Mouse (Mus musculus): ENCODE data around the gene Utp11.
A peak's percentile ranks its signal among the peaks of the same experiment; 100 is the strongest.

The Utp11 gene

GRCm38 (mm10) chr4:124704797-124705474, 11.5 kb upstream of the Utp11 start:
- peak in 1 of 2 experiments; percentile 27 for DNase-seq (ENCODE audit: low spot score in 2 of 2)

DNA sequence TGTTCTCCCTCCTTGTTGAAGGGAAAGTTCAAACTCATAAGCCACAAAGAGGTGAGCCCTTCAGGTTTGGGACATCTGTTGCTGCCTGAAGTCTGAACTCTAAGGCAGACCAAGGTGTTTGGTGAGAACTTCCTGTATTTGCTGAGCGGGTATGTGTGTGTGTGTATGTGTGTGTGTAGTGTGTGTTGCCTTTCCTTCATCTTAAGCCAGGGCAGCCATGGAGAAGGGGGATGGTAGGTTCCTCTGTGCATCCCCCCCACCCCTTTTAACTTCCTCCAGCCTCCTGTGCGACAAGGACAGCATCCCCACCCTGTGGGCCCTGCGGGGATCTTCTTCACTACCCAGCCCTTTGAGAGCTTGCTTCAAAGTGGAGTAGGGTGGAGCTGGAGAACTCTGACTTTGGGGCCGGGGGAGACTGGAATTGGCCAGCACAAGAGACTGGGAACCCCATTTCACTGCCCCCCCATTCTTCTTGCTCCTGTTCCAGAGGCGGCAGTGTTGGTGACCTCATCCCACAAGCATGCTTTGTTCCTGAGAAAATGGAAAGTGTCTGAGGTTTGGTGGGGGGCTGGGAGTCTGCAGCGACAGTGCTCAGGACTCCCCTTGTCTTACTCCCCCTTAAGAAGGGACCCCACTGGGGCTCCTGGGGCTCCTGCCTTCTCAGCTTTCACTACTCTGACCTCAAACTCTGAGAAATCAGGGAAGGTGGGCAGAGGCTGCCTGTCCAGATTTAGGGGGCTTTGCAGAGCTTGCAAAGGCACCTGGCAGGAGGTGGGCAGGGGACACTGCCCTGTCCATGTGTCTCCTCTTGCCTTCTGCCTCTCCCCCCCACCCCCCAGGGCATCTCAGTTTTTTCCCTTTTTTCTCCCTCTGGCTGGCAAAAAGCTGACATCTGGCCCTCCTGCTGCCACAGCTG, 10.7 kb upstream of the Utp11 start:
- DNase-seq (ENCODE audit: low spot score in 2 of 2): peak; percentile 47 to 52

- DNase-seq (ENCODE audit: low spot score in 2 of 2): no peak
Measured at GRCm38 (mm10) chr4:124703406-124703805, 10.0 kb upstream of the Utp11 start.

DNA sequence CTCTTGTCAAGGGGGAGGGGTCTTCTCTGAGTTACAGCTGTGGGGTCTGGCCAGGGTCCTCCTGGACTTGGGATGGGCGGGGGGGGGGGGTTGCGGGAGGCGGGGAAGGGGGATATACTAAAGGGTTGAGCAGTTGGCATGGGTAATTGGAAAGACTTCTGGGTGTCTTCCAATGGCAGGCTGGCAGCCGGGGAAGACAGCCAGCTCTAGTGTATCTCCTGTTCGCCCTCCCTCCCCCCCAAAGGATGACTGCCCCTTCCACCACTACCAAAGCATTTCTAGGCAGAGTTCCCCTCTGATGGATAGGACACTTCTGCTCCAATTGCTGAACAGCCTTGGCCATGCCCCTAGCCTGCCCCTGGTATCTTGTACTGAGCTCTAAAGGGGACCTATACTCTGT, 8.5 kb upstream of the Utp11 start:
- DNase-seq (ENCODE audit: low spot score in 2 of 2): no peak

GRCm38 (mm10) chr4:124701052-124701845, 7.8 kb upstream of the Utp11 start:
- peak in 1 of 2 experiments; percentile 33 for DNase-seq (ENCODE audit: low spot score in 2 of 2)

- peak; percentile 60 to 66 for DNase-seq (ENCODE audit: low spot score in 2 of 2)
Measured at GRCm38 (mm10) chr4:124700248-124700971, 7.0 kb upstream of the Utp11 start, which contains the start of gene Fhl3. Fhl3 (plus strand) TSS chr4:124700701.

DNA sequence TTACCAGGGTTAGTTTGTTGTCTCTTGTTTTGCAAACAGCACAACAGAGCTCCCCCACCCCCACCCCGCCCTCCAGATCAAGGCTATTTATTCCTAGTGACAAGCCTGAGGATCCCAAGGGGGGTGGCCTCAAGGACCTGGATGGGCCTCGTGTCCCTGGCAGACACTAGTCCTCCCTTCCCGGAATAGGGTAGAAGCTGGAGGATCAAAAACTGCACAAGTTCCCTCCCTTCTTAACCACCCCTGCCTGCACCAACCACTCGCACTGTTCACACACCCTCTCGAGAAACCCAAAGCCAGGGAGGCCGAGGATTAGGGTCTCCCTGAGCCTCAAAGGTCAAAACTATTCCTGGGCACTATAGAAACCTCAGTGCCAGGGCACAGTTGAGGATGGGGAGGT, 6.4 kb upstream of the Utp11 start:
- no peak for DNase-seq (ENCODE audit: low spot score in 2 of 2)

DNA sequence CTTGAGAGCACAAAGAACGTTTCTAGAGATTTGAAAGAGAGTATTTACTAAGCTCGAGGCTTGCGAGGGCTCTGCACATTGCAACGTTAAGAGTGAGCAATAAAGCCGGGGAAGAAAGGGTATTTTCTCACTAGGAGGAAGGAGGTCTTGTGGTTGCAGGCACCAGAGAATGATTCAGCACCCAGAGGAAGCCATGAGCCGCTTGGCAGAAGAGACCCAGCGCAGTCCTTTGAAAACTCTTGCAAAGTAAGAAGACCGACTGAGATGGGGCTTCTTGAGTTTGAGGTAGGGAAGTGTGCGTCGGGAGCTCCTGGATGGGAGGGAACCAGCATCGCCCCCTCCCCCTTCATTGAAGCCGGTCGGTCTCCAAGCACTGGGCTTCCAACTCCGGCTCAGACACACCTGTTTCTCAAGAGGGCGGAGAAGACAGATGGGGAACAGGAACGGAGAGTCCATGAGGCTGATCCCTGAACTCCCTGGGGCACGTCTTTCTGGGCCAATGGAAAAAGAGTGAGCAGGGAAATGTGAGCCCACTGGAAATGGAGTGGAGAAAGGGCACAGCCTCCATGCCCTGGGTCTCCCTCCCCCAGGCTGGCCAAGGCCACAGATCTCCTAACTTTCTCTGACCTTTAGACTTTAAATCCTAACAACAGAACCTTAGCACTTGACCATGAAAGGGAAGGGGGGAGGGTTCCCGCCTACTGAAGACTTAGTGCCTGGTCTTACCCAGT, 2.6 kb upstream of the Utp11 start:
- peak in 1 of 2 experiments; percentile 47 for DNase-seq (ENCODE audit: low spot score in 2 of 2)

DNA sequence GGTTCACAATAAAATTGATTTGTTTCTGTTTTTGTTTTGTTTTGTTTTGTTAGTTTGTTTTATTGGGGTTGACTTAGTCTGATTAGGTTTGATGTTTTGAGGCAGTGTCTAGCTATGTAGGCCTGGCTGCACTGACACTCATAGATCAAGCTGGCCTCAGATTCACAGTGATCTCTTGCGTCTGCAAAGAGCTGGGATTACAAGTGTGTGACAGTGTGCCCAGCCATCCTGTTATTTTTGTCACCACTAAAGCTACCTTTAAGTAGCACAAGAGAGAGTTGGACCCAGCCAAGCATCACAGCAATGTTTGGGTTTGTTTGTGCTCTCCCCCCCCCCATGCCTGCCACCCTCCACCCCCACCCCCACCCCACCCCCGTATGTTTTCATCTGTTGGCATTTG, 1.2 kb upstream of the Utp11 start:
- DNase-seq (ENCODE audit: low spot score in 2 of 2): no peak

- no peak for DNase-seq (ENCODE audit: low spot score in 2 of 2)
Measured at GRCm38 (mm10) chr4:124692416-124692861, 961 bp downstream of the Utp11 start.

- no peak for DNase-seq (ENCODE audit: low spot score in 2 of 2)
Measured at GRCm38 (mm10) chr4:124691455-124691854, 1.9 kb downstream of the Utp11 start.

DNA sequence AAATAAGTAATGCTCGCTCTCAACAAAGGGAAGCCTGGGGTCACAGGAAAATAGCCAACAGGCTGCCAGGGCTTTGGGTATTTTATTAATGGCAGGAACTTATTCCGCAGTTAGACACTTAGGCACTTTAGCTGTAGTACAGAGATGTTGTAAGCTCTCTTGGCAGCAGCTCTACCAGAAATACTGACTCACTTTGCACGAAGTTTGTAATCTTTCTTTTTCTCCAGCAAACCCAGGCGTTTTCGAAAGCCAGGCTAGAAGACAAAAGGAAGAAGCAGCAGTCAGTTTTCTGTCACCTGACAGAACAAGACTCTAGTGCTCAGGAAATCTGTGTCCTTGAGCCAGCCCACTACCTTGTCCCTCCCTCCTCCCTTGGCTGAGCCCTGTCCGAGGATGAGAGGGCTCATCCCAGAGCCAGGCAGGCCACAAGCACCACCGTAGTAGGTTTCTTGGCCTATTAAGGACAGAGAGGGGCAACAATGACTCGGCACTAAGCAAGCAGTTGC, 7.5 kb downstream of the Utp11 start:
- no peak for DNase-seq (ENCODE audit: low spot score in 2 of 2)

GRCm38 (mm10) chr4:124685453-124685852, 7.9 kb downstream of the Utp11 start:
- DNase-seq (ENCODE audit: low spot score in 2 of 2): no peak

GRCm38 (mm10) chr4:124685004-124685403, 8.4 kb downstream of the Utp11 start:
- no peak for DNase-seq (ENCODE audit: low spot score in 2 of 2)

DNA sequence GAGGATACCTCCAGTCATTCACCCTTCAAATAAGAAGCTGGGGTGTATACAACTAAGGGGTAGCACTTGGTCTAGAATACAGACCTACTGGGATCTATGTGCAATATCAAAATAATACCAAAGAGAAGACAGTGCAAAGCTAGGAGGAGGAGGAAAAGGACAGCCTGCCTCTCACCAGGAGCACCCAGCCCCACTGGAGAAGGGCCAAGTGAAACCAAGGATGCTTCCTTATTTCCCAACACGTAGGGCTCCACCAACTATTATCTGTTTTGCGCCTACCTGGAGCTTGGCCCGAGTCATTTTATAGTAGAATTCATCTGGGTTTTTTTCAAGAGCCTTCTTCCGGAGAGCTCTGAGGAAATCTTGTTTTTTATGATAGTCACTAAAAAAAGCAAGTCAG, 9.9 kb downstream of the Utp11 start:
- no peak for DNase-seq (ENCODE audit: low spot score in 2 of 2)

DNA sequence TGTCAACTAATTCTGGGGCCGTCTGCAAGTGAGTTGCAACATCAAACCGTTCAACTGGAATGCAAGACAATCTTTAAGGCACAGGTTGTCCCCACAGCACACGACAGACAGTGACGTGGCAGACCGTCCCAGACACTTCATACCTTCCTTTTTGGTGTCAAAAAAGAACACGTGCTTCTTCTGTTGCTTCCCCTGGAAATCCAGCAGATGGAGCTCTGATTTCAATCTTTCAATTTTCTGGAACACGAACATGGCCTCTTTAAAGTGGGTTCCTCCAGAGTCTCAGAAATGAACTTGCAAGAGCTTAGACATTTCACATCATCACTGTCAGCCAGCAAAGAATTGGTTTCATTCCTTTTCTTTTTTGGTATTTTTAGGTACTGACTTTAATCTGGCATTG, 11.1 kb downstream of the Utp11 start:
- DNase-seq (ENCODE audit: low spot score in 2 of 2): no peak

DNA sequence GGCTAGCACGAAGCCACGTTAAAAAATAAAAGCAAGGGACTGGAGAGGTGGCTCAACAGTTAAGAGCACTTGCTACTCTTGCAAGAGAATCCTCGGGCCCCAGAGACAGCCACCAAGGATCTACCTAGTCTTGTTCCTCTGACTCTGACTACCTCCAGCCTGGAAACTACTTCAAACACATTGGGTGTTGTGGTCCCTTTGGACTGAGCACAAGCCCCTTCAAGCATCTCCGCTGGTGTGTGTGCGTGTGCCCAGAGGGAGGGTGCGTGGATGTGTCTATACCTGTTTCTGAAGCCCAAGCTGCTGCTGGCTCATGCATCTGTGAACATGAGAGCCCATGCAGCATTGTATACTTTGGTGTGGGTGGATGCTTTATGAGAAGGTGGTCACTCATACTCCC, 17.4 kb downstream of the Utp11 start:
- DNase-seq (ENCODE audit: low spot score in 2 of 2): no peak

GRCm38 (mm10) chr4:124675037-124675436, 18.4 kb downstream of the Utp11 start:
- no peak for DNase-seq (ENCODE audit: low spot score in 2 of 2)

- DNase-seq (ENCODE audit: low spot score in 2 of 2): no peak
Measured at GRCm38 (mm10) chr4:124674334-124675032, 18.9 kb downstream of the Utp11 start.

All from thymus, postnatal 10 days (tissue).